In the genomic region with DNA sequence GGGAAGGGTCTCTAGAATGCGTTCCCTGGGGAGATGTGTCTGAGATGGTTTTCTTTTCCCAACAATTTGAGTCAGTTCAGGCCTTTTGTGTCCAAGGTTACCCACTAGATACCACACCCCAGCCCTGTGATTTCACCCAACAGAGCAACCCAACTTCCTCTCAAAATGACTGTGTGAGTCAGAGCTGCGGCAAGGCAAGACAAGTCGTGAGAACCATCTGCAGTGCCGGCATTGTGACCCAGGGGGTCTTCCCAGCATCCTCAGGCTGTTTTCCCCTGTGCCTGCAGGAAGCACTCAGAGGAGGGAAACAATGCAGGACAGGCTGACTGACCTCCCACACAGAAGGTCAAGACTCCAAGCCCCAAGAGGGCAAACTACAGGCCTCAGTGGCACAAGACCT, we compare ENCODE assay signal across 16 mouse cellular contexts. TPM values are rescaled to one million over a fixed set of nuclear protein-coding genes. Genes with fewer than 3 reads are reported as not detected.
DNase-seq lines count a peak whose midpoint lies in the region; ATAC-seq and TF ChIP-seq lines count a peak whose summit lies in the region.
"Had no signal": no experiment of that assay in that cellular context is flagged by ENCODE, and none has a peak within 500 bp of the region (broad histone marks: within the 10 kb centered on the region; RNA-seq: fewer than 3 reads in every experiment).

No protein-coding gene starts in this region.

- peak; percentile 55 for ATAC-seq in monocyte, adult 5-6 weeks (replicated peaks; ENCODE audit: insufficient number of reproducible peaks, low FRiP score, low TSS enrichment, poor library complexity, severe bottlenecking)
- ATAC-seq: CD4-positive, CD25-positive, alpha-beta regulatory T cell, adult 4 months; hindbrain, embryonic 16.5 days; midbrain, embryonic 13.5 days had no signal

- no peaks in the 10 kb centered on the region for H3K27me3 ChIP-seq in C2C12 (ENCODE audit: control insufficient read depth, insufficient read depth, insufficient read length)
- H3K27me3 ChIP-seq: limb, embryonic 15.5 days; midbrain, embryonic 13.5 days had no signal

- peaks cover 84% of the 10 kb centered on the region for H3K79me2 ChIP-seq in C2C12 (ENCODE audit: control insufficient read depth, insufficient read depth)

- no peak overlapping the region for H3ac ChIP-seq in C2C12 (ENCODE audit: control insufficient read depth, insufficient read length, low read depth)

- peaks cover 40% of the 10 kb centered on the region for H3K79me3 ChIP-seq in C2C12 (ENCODE audit: low read depth)

- peak overlapping the region; percentile 53 for H3K27ac ChIP-seq in gastrocnemius, adult 2 months
- H3K27ac ChIP-seq: limb, embryonic 15.5 days; midbrain, embryonic 13.5 days had no signal

- H3K36me3 ChIP-seq in C2C12 (ENCODE audit: control insufficient read depth, insufficient read depth), result peaks cover 4% of the 10 kb centered on the region
- H3K36me3 ChIP-seq: limb, embryonic 15.5 days; midbrain, embryonic 13.5 days had no signal

- no peak for TF ChIP-seq CTCF in gastrocnemius, adult 2 months (IDR thresholded peaks at IDR 0.05)
- TF ChIP-seq CTCF in C2C12 (IDR thresholded peaks at IDR 0.05; ENCODE audit: control insufficient read depth, insufficient read depth, insufficient read length), result no peak

- intact Hi-C loops in gastrocnemius, adult 2 months (cut with DNase I), result loop anchor here (10.0 kb wide), 1 partner anchor 326 kb away; no protein-coding TSS in a partner anchor

- no peak overlapping the region for H3K4me3 ChIP-seq in gastrocnemius, adult 2 months
- no peak overlapping the region for H3K4me3 ChIP-seq in C2C12 (ENCODE audit: insufficient read depth, poor library complexity, severe bottlenecking)
- H3K4me3 ChIP-seq: limb, embryonic 15.5 days; midbrain, embryonic 13.5 days had no signal

- no peak for DNase-seq in gastrocnemius, adult 2 months
- no peak for DNase-seq in gastrocnemius, adult 8-10 months (ENCODE audit: low spot score in 2 of 2)
- peak; percentile 53 for DNase-seq in R1 (ENCODE audit: low read depth, low spot score)
- DNase-seq in heart, adult 11 months, result no peak
- no peak for DNase-seq in thymus, postnatal 36 days
- DNase-seq in embryo, embryonic 11 days, result no peak
- DNase-seq: gastrocnemius, postnatal 36 days; heart, postnatal 14 days; kidney, postnatal 36 days; lung, postnatal 14 days had no signal

TF ChIP-seq in C2C12, 6 proteins besides CTCF, POLR2A, EP300 and RAD21:
- TF ChIP-seq MAX (IDR thresholded peaks at IDR 0.05), result peak; percentile 40
- TF ChIP-seq CEBPB (IDR thresholded peaks at IDR 0.05; ENCODE audit: low read depth), result no peak
- TF ChIP-seq MYOD1 (IDR thresholded peaks at IDR 0.05; ENCODE audit: control insufficient read depth, insufficient read length, low read depth), result peak; percentile 11

RNA-seq across cellular contexts. Expression of a gene that starts 6.3 kb away (rescaled TPM):
- total RNA-seq in gastrocnemius, adult 2 months (2021), result 10 to 100 TPM in 1 of 2 experiments, 1 to 10 TPM in 1; 9.2 to 10.2 TPM
- total RNA-seq in gastrocnemius, adult 8-10 months (2022), result 10 to 100 TPM in 2 of 4 experiments, 1 to 10 TPM in 2; 5.9 to 13.6 (median 10.6) TPM
- 28.8 TPM for polyA plus RNA-seq in C2C12 (2012; fragmentation: generic; extraction: Trizol)
- total RNA-seq in monocyte, adult 5-6 weeks (2017), result 0.29 to 7.2 TPM (median 0.53 TPM) in 3 replicates
- polyA plus RNA-seq: CD4-positive, CD25-positive, alpha-beta regulatory T cell, adult 4 months had no signal

RNA-seq across cellular contexts. Expression of a gene that starts 33.1 kb away (rescaled TPM):
- 100 to 1,000 TPM; 102 to 114 TPM for total RNA-seq in gastrocnemius, adult 2 months (2021)
- total RNA-seq in gastrocnemius, adult 8-10 months (2022), result 100 to 1,000 TPM in 2 of 4 experiments, 10 to 100 TPM in 2; 90.1 to 125 (median 108) TPM
- polyA plus RNA-seq in C2C12 (2012; fragmentation: generic; extraction: Trizol), result 262 TPM
- total RNA-seq in monocyte, adult 5-6 weeks (2017), result 321 to 443 TPM (median 357 TPM) in 3 replicates
